Mouse (Mus musculus): ENCODE measurements around the gene Zfp362.

DNA sequence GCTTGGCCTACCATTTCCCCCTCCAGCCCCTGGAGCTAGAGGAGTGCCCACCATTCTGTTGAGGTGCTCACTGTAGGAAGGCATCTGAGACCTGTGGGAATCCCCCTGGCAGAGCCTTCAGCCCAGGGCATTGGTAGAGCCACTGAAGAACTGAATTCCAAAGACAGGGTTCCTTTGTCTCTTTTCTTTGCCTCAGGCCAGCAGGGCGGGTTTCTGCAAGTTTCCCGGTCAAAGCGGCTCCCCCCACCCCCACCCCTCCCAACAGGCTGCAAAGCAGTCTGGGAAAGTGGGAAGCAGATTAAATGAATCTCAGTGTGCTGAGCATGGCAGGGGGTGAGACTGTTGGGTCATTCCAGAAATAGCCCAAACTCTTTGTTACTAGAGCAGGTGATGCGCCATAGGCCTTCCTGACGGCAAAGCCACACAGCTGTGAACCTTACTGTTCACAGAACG, 68.7 kb downstream of the Zfp362 start:
- TF ChIP-seq CTCF (conservative IDR thresholded peaks at IDR 0.05; ENCODE audit: insufficient read depth, insufficient read length, low read depth, low read length) (no peak), POLR2A (IDR thresholded peaks at IDR 0.05; ENCODE audit: low read depth, low read length) (no peak)
